Mouse (Mus musculus) CD4-positive, CD25-positive, alpha-beta regulatory T cell, adult 4 months (primary cell): ENCODE results near the gene Ogdh. TPM values are rescaled to one million over a fixed set of nuclear protein-coding genes. Genes with fewer than 3 reads are reported as not detected.
"Not testable (repeated sequence)": the region's sequence is repeated elsewhere in the genome, so short reads cannot be mapped to it uniquely, and the experiment has no call there.

Experiments used
- ATAC-seq: one replicate; pipeline ENCODE4 v1.8.0; 2017
- polyA plus RNA-seq, 2 experiments: library from polyadenylated mRNA; unstranded; fragments of 100-300 nt; shearing (Covaris generic); gene quantifications; one replicate each; pipeline ENCODE4 v1.2.1; 2017

Gene Ogdh
- polyA plus RNA-seq, 2 experiments from 2014 or later, result 146 to 237 TPM

GRCm38 (mm10) chr11:6367156-6367555 is 75.7 kb downstream of the Ogdh start:
- ATAC-seq, result no peak

- not testable (repeated sequence) for ATAC-seq
Observed at GRCm38 (mm10) chr11:6367986-6368385, 76.6 kb downstream of the Ogdh start.

GRCm38 (mm10) chr11:6371376-6372155 is 80.1 kb downstream of the Ogdh start:
- no peak for ATAC-seq

- no peak for ATAC-seq
Observed at GRCm38 (mm10) chr11:6372784-6373183, 81.4 kb downstream of the Ogdh start.

DNA sequence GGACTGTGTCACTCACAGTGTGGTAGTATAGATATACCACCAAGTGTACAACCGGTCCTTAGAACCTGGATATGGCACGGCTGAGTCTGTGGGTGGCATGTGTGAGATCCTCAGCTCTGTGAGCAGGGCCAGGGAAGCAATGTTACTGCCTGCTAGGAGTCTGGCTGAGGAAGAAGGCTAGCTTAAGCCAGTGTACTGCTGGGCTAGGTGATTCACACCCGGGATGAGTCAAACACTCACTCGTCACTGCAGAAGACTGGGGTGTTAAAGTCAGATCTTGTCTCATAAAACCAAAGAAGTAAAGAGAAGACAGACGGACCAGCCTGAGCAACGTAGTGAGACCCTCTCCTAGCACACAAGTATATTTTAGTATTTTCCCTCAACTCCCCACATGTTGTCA is 89.5 kb downstream of the Ogdh start:
- no peak for ATAC-seq

GRCm38 (mm10) chr11:6388126-6388725 is 96.8 kb downstream of the Ogdh start:
- ATAC-seq, result no peak

GRCm38 (mm10) chr11:6388726-6389413 is 97.4 kb downstream of the Ogdh start, which contains the start of gene Zmiz2:
Zmiz2 (plus strand) TSS chr11:6389074.
- peak; percentile 69 for ATAC-seq

- no peak for ATAC-seq
Observed at GRCm38 (mm10) chr11:6389483-6389921, 98.1 kb downstream of the Ogdh start.

GRCm38 (mm10) chr11:6390376-6391053 is 99.1 kb downstream of the Ogdh start:
- no peak for ATAC-seq

DNA sequence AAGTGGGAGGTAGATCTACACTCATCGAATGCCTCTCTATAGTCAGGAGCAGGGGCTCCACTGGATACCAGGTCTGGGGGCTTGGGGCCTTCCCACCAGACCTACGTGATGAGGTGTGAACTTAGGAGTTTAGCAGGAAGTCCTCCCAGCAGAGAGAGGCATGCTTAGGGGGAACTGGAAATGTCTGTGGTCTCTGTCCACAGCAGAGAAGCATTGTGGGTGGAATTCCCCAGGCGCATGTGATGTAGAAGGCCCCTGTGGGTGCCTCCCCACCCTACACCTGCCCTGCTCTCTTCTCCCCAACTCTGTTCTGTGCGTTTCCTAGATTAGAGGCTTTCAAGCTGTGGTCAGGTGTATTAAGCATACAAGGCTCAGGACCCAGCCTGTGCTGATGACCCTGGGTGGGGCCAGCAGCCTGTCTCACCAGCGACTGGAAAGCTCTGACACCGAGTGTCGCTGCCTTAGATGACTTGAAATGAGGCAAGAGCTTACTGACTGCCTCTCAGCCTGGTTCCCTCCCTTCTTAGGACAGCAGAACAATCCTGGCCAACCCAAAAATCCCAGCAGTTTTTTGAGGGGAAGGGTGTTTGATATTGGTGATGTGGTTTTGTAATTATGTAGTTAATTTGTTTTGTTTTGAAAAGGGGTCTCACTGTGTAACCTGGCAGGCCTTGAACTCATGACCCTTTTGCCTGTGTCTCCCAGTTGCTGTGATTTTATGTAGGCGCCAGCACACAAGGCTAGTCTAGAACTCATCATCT is 100.3 kb downstream of the Ogdh start:
- peak; percentile 61 for ATAC-seq

- no peak for ATAC-seq
Observed at GRCm38 (mm10) chr11:6392857-6393256, 101.4 kb downstream of the Ogdh start.

DNA sequence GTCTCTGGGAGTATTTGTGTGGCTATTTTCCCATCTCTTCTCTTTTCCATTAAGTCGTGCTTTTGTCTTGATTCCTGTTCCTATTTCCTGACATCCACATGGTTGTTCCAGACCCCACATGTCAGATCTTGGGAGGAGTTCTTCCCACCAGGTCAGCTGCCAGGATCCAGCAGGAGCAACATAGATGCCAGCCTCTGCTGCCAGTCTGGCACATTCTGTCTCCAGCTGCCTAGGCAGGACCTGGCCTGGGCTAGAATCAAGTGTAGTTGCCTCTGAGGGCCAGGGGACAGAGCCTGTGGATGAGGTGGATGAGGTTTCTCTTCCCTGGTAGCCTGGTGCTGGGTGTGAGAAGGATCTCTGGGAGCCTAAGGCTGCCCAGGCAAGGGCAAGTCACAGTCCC is 102.4 kb downstream of the Ogdh start:
- no peak for ATAC-seq

DNA sequence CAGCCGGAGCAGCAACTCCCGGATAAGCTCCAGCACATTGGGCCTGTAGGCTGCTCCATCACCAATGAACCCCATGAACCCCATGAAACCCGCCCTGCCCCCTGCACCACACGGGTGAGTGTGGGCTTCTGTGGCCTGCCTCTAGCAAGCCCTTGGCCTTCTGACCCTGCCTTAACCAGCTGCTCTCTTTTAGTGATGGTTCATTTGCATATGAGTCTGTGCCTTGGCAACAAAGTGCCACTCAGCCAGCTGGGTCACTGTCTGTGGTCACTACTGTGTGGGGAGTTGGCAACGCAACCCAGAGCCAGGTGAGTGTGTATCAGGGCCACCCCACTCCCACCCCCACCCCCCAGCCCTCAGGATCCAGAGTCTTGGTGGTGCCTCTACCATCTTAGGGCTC is 104.1 kb downstream of the Ogdh start:
- no peak for ATAC-seq

DNA sequence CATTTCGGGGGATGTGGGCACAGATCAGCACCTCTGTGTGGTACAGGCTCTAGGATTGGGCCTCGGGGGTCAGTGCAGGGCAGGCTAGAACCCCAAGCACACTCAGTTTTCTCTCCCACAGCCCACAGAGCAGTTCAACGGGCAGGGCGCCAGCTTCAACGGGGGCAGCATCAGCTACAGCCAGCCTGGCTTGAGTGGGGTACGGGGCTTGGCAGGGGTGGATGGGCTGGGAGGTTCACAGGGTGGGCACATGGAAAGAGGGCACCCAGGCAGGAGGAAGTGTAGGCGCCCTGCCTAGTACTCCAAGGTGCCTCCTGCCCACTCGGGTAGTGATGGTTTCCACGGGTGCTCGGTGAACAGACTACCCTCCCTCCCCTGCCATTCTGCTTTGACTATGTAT is 106.7 kb downstream of the Ogdh start:
- no peak for ATAC-seq

GRCm38 (mm10) chr11:6402515-6403510 is 111.4 kb downstream of the Ogdh start:
- ATAC-seq, result peak; percentile 76

DNA sequence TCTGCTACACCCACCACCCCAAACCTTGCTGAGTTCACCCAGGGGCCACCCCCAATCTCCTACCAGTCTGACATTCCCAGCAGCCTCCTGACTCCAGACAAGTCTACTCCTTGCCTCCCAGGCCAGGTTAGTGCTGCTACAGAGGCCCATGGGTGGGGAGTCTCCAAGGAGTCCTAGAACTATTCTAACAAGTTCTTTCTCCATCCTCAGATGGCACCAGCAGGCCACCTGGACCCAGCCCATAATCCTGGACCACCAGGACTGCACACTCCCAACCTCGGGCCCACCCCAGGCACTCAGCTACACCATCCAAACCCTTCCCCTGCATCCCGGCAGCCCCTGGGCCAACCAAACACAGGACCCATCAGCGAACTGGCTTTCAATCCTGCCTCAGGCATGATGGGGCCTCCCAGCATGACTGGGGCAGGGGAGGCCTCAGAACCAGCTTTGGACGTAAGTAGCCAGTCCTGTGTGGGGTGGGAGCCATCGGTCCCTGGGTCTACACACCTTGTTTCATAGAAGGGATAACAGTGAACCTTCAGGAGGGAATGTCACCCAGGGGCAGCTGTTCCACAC is 112.5 kb downstream of the Ogdh start:
- no peak for ATAC-seq

GRCm38 (mm10) chr11:6404699-6405566 is 113.5 kb downstream of the Ogdh start:
- ATAC-seq, result no peak

DNA sequence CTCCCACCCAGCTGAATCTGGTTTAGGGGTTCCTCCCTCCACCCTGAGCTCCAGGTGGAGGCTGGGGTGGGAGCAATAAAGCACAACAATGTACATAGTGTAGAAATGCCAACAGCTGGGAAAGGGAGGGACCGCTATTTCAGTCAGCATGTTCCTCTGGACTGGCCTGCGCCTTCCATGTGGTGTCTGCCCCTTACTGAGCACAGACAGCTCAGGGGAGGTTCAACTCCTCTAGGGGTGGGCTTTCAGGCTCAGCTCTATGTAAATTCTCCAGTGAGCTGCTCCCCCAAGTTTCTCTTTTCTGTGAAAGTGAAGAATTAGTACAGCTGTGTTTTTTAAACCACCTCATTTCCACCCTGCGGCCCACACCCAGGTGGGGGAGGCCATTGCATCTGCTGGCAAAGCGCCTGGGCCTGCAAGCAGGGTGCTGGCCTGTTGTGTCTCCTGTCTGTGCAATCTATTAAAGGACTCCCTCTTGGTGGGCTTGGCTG is 114.2 kb downstream of the Ogdh start:
- no peak for ATAC-seq
